Mouse (Mus musculus) ES-E14 (cell line): ENCODE measurements around the gene Cped1. TPM values are rescaled to one million over a fixed set of nuclear protein-coding genes. Genes with fewer than 3 reads are reported as not detected.

Source experiments
- DNase-seq: peaks from one replicate; pipeline ENCODE4 v3.0.0-alpha.2; 2013; ENCODE audit warnings: low read depth, low spot score
- H3K27ac ChIP-seq: 2 replicates; pipeline ENCODE4 v1.5.1; 2012; ENCODE audit warnings: low read depth, mild to moderate bottlenecking, low read length, moderate library complexity, mixed read lengths; ENCODE audit not compliant: poor library complexity, insufficient read depth, severe bottlenecking
- H3K36me3 ChIP-seq: 2 replicates; pipeline ENCODE4 v1.6.1; 2012; ENCODE audit warnings: mild to moderate bottlenecking, low read length, moderate library complexity, mixed read lengths; ENCODE audit not compliant: control insufficient read depth, poor library complexity, insufficient read depth, severe bottlenecking
- H3K4me1 ChIP-seq, 2 experiments: fragments of 150-350 bp in 1 of 2; sonication (generic) in 1 of 2; 2 replicates each; pipeline ENCODE4 v1.6.1; 2012; ENCODE audit warnings: low read length in 2 of 2, mild to moderate bottlenecking in 1 of 2, mixed read lengths in 1 of 2; ENCODE audit not compliant: control insufficient read depth in 2 of 2, insufficient read depth in 2 of 2, poor library complexity in 1 of 2
- H3K4me3 ChIP-seq, 2 experiments: fragments of 150-350 bp in 1 of 2; sonication (generic) in 1 of 2; 2 replicates each; pipeline ENCODE4 v1.5.1; 2012; ENCODE audit warnings: low read length in 2 of 2, low read depth in 1 of 2, mild to moderate bottlenecking in 1 of 2, mixed read lengths in 1 of 2; ENCODE audit not compliant: insufficient read depth in 1 of 2, poor library complexity in 1 of 2, severe bottlenecking in 1 of 2
- H3K9ac ChIP-seq: 2 replicates; pipeline ENCODE4 v1.6.1; 2012; ENCODE audit warnings: low read depth, mild to moderate bottlenecking, low read length, mixed read lengths; ENCODE audit not compliant: poor library complexity, insufficient read depth, severe bottlenecking
- H3K9me3 ChIP-seq: fragments of 150-350 bp; sonication (generic); 2 replicates; pipeline ENCODE4 v1.6.1; 2012; ENCODE audit warnings: low read depth, mild to moderate bottlenecking, low read length; ENCODE audit not compliant: control insufficient read depth, insufficient read depth
- CHD2 ChIP-seq: IDR thresholded peaks from 2 replicates; pipeline ENCODE4 v1.6.1; 2014; ENCODE audit warnings: mild to moderate bottlenecking, low read depth, low read length, inconsistent platforms
- HCFC1 ChIP-seq: IDR thresholded peaks from 2 replicates; pipeline ENCODE4 v1.6.1; 2012; ENCODE audit warnings: low read length, inconsistent platforms, borderline replicate concordance; ENCODE audit not compliant: insufficient read depth
- MAFK ChIP-seq: IDR thresholded peaks from 2 replicates; pipeline ENCODE4 v1.6.1; 2014; ENCODE audit warnings: mild to moderate bottlenecking, low read depth, low read length, inconsistent platforms; ENCODE audit not compliant: insufficient read depth
- ZC3H11A ChIP-seq: IDR thresholded peaks from 2 replicates; pipeline ENCODE4 v1.6.1; 2012; ENCODE audit warnings: low read depth, mild to moderate bottlenecking, inconsistent platforms, low read length, borderline replicate concordance
- ZNF384 ChIP-seq: IDR thresholded peaks from 2 replicates; pipeline ENCODE4 v1.6.1; 2012; ENCODE audit warnings: low read depth, low read length, inconsistent platforms
- in situ Hi-C, 2 experiments: fragments of 600-800 bp; cut with MboI; formaldehyde crosslinking; loops; one replicate each; pipeline ENCODE4 v1.15.1; 2025; ENCODE audit warnings: low sequenced_read_pairs in 2 of 2, inconsistent platforms in 1 of 2; ENCODE audit not compliant: unreplicated experiment in 2 of 2
- total RNA-seq: library from RNA; depleted of rRNA; stranded (reverse); fragments of 300-350 nt; gene quantifications from 2 replicates; pipeline ENCODE4 v1.2.3, GENCODE M21; 2012

Gene Cped1
- total RNA-seq, 1 experiment = 0.31 TPM

GRCm38 (mm10) chr6:22088346-22089064, 102.8 kb downstream of the Cped1 start:
- TF ChIP-seq CHD2 = no peak
- TF ChIP-seq HCFC1 = no peak
- no peak for TF ChIP-seq ZC3H11A
- no peak for TF ChIP-seq ZNF384
- no peak for TF ChIP-seq MAFK
- no peak overlapping the region for H3K4me3 ChIP-seq
- no peak overlapping the region for H3K27ac ChIP-seq
- no peak overlapping the region for H3K9ac ChIP-seq
- H3K4me1 ChIP-seq = no peaks in the 10 kb centered on the region
- DNase-seq = peak; percentile 38
- no peaks in the 10 kb centered on the region for H3K9me3 ChIP-seq
- no peaks in the 10 kb centered on the region for H3K36me3 ChIP-seq
- in situ Hi-C loops = loop anchor here (10.0 to 25.0 kb wide), 2 partner anchors 294 to 301 kb away; no protein-coding TSS in a partner anchor

- Histone ChIP-seq H3K9me3 (no peaks in the 10 kb centered on the region), H3K36me3 (no peaks in the 10 kb centered on the region), H3K9ac (no peak overlapping the region), H3K4me3 (no peak overlapping the region), H3K4me1 (no peaks in the 10 kb centered on the region), H3K27ac (no peak overlapping the region)
- in situ Hi-C loops = loop anchor here in 1 of 2 experiments (25.0 kb wide), 1 partner anchor 304 kb away; no protein-coding TSS in a partner anchor
- TF ChIP-seq ZC3H11A = no peak
- TF ChIP-seq ZNF384 = no peak
- TF ChIP-seq MAFK = no peak
- no peak for TF ChIP-seq HCFC1
- TF ChIP-seq CHD2 = no peak
- no peak for DNase-seq
Observed at GRCm38 (mm10) chr6:22091773-22092172, 106.1 kb downstream of the Cped1 start.

GRCm38 (mm10) chr6:22093792-22094191, 108.1 kb downstream of the Cped1 start:
- Histone ChIP-seq H3K4me3 (no peak overlapping the region), H3K36me3 (no peaks in the 10 kb centered on the region), H3K9me3 (no peaks in the 10 kb centered on the region), H3K4me1 (no peaks in the 10 kb centered on the region), H3K9ac (no peak overlapping the region), H3K27ac (no peak overlapping the region)
- in situ Hi-C loops = loop anchor here in 1 of 2 experiments (25.0 kb wide), 1 partner anchor 306 kb away; no protein-coding TSS in a partner anchor
- DNase-seq = no peak
- TF ChIP-seq HCFC1 (no peak), ZC3H11A (no peak), CHD2 (no peak), ZNF384 (no peak), MAFK (no peak)

- TF ChIP-seq CHD2 = no peak
- H3K36me3 ChIP-seq = no peaks in the 10 kb centered on the region
- no peak overlapping the region for H3K4me3 ChIP-seq
- DNase-seq = no peak
- no peaks in the 10 kb centered on the region for H3K9me3 ChIP-seq
- H3K27ac ChIP-seq = no peak overlapping the region
- no peak overlapping the region for H3K9ac ChIP-seq
- H3K4me1 ChIP-seq = no peaks in the 10 kb centered on the region
- in situ Hi-C loops = loop anchor here in 1 of 2 experiments (25.0 kb wide), 1 partner anchor 310 kb away; no protein-coding TSS in a partner anchor
Observed at GRCm38 (mm10) chr6:22097709-22098108, 112.0 kb downstream of the Cped1 start.

GRCm38 (mm10) chr6:22099832-22100231, 114.1 kb downstream of the Cped1 start:
- no peaks in the 10 kb centered on the region for H3K36me3 ChIP-seq
- no peak for DNase-seq
- no peak overlapping the region for H3K4me3 ChIP-seq
- H3K9ac ChIP-seq = no peak overlapping the region
- H3K9me3 ChIP-seq = no peaks in the 10 kb centered on the region
- TF ChIP-seq HCFC1 (no peak), MAFK (no peak), ZC3H11A (no peak), CHD2 (no peak), ZNF384 (no peak)
- in situ Hi-C loops = loop anchor here (25.0 kb wide), 3 partner anchors 313 to 862 kb away; no protein-coding TSS in a partner anchor
- H3K27ac ChIP-seq = no peak overlapping the region
- no peaks in the 10 kb centered on the region for H3K4me1 ChIP-seq
